ENCODE assay signal across 8 mouse cellular contexts in genomic region chr13:43182465-43183201, GRCm38 (mm10). TPM values are rescaled to one million over a fixed set of nuclear protein-coding genes. Genes with fewer than 3 reads are reported as not detected.
DNase-seq lines count a peak whose midpoint lies in the region; ATAC-seq and TF ChIP-seq lines count a peak whose summit lies in the region.

No protein-coding gene starts in this region.

- 0 out of 2 replicates have a peak, but pooled peaks have one; percentile 32 for ATAC-seq in heart, embryonic 15.5 days (replicated peaks; ENCODE audit: insufficient number of reproducible peaks, insufficient read depth, low FRiP score, low read depth)
- ATAC-seq in liver, embryonic 15.5 days (ENCODE audit: insufficient read depth) = peak; percentile 28; the same call in 1 of the 2 replicates
- peak; percentile 62 for ATAC-seq in neural tube, embryonic 13.5 days (ENCODE audit: low read depth)

- peak overlapping the region; percentile 56 for H3K4me2 ChIP-seq in heart, embryonic 15.5 days
- H3K4me2 ChIP-seq in liver, embryonic 15.5 days = peak overlapping the region; percentile 49
- H3K4me2 ChIP-seq in neural tube, embryonic 13.5 days = peak overlapping the region; percentile 49

- peak overlapping the region; percentile 10; the same call in 1 of the 2 replicates for H3K4me3 ChIP-seq in embryonic fibroblast, embryonic 13.5 days (ENCODE audit: insufficient read depth, low read length)
- peak overlapping the region; percentile 40 for H3K4me3 ChIP-seq in heart, embryonic 15.5 days
- 0 out of 2 replicates have a peak overlapping the region, but pooled peaks have one; percentile 9 for H3K4me3 ChIP-seq in liver, embryonic 15.5 days (replicated peaks)
- peak overlapping the region; percentile 27 for H3K4me3 ChIP-seq in neural tube, embryonic 13.5 days

- H3K36me3 ChIP-seq in heart, embryonic 15.5 days = no peaks in the 10 kb centered on the region
- H3K36me3 ChIP-seq in liver, embryonic 15.5 days (replicated peaks) = no peaks in the 10 kb centered on the region
- no peaks in the 10 kb centered on the region for H3K36me3 ChIP-seq in neural tube, embryonic 13.5 days

- 8% methylated on average over 14 of the region's 14 CpGs for WGBS in heart, embryonic 15.5 days
- 14% methylated on average over 14 of the region's 14 CpGs for WGBS in liver, embryonic 15.5 days (ENCODE audit: insufficient replicate concordance)
- WGBS in neural tube, embryonic 13.5 days = 12% methylated on average over 14 of the region's 14 CpGs

- TF ChIP-seq POLR2A in embryonic fibroblast, embryonic 13.5 days (IDR thresholded peaks at IDR 0.05; ENCODE audit: low read depth, low read length) = no peak

- DNase-seq in B cell, adult 2 months = peak; percentile 88
- peak; percentile 92 for DNase-seq in brain, adult 2 months (ENCODE audit: low read depth, low spot score)
- DNase-seq in kidney, postnatal 25 days = peak; percentile 79 to 88
- DNase-seq in telencephalon, adult 2 months (ENCODE audit: low read depth, low spot score) = peak; percentile 69

- no peak overlapping the region for H3K27ac ChIP-seq in embryonic fibroblast, embryonic 13.5 days (ENCODE audit: insufficient read depth, low read length)
- H3K27ac ChIP-seq in heart, embryonic 15.5 days = no peak overlapping the region
- H3K27ac ChIP-seq in liver, embryonic 15.5 days (replicated peaks) = no peak overlapping the region
- H3K27ac ChIP-seq in neural tube, embryonic 13.5 days (replicated peaks) = no peak overlapping the region

- H3K9ac ChIP-seq in heart, embryonic 15.5 days = no peak overlapping the region
- H3K9ac ChIP-seq in liver, embryonic 15.5 days = no peak overlapping the region
- peak overlapping the region; percentile 47 for H3K9ac ChIP-seq in neural tube, embryonic 13.5 days

- TF ChIP-seq CTCF in embryonic fibroblast, embryonic 13.5 days (IDR thresholded peaks at IDR 0.05; ENCODE audit: borderline replicate concordance, insufficient read depth, low read length) = peak; percentile 76

- H3K9me3 ChIP-seq in heart, embryonic 15.5 days (replicated peaks) = no peaks in the 10 kb centered on the region
- no peaks in the 10 kb centered on the region for H3K9me3 ChIP-seq in liver, embryonic 15.5 days (replicated peaks)
- no peaks in the 10 kb centered on the region for H3K9me3 ChIP-seq in neural tube, embryonic 13.5 days

- H3K4me1 ChIP-seq in embryonic fibroblast, embryonic 13.5 days (ENCODE audit: control insufficient read depth, insufficient read depth, low read length) = 0 out of 2 replicates have a peak, but pooled peaks cover 4% of the 10 kb centered on the region
- peaks cover 11% of the 10 kb centered on the region for H3K4me1 ChIP-seq in heart, embryonic 15.5 days (replicated peaks)
- peaks cover 37% of the 10 kb centered on the region for H3K4me1 ChIP-seq in liver, embryonic 15.5 days (replicated peaks)
- H3K4me1 ChIP-seq in neural tube, embryonic 13.5 days (replicated peaks) = peaks cover 13% of the 10 kb centered on the region

- H3K27me3 ChIP-seq in heart, embryonic 15.5 days = peaks cover 12% of the 10 kb centered on the region; the same call in 1 of the 2 replicates
- peaks cover 43% of the 10 kb centered on the region for H3K27me3 ChIP-seq in liver, embryonic 15.5 days
- 0 out of 2 replicates have a peak, but pooled peaks cover 4% of the 10 kb centered on the region for H3K27me3 ChIP-seq in neural tube, embryonic 13.5 days

RNA-seq across cellular contexts. Expression of gene Tbc1d7, which starts 11.3 kb away (rescaled TPM):
- polyA plus RNA-seq in embryonic fibroblast, embryonic 13.5 days (2011; ENCODE audit: insufficient read length, low read depth, missing spikeins) = 26.3 and 26.8 TPM in 2 replicates
- 50.1 and 54.5 TPM in 2 replicates for polyA plus RNA-seq in heart, embryonic 15.5 days (2015; fragmentation: Nextera tagmentation; extraction: Ambion mirVana)
- 12.3 and 13.7 TPM in 2 replicates for polyA plus RNA-seq in liver, embryonic 15.5 days (2015; fragmentation: Nextera tagmentation; extraction: Ambion mirVana)
- 83.0 and 85.8 TPM in 2 replicates for polyA plus RNA-seq in neural tube, embryonic 13.5 days (2015; fragmentation: Nextera tagmentation; extraction: Ambion mirVana)
